Mouse (Mus musculus): Measurements from ENCODE around the gene Coro2b. TPM values are rescaled to one million over a fixed set of nuclear protein-coding genes. Genes with fewer than 3 reads are reported as not detected.
A peak's percentile ranks its signal among the peaks of the same experiment; 100 is the strongest.

Gene Coro2b
- polyA plus RNA-seq, 1 experiment from 2014 or later = 9.0 TPM

GRCm38 (mm10) chr9:62484107-62484506 is 52.7 kb downstream of the Coro2b start:
- ATAC-seq (replicated peaks; ENCODE audit: low FRiP score, low TSS enrichment, low read depth) (no peak), DNase-seq (ENCODE audit: low spot score) (no peak)
- WGBS = 43% methylated on average over 4 of the region's 4 CpGs
- no peak overlapping the region for H3K9ac ChIP-seq (ENCODE audit: low read length)
- H3K4me2 ChIP-seq (ENCODE audit: low read length) = no peak overlapping the region
- no peak overlapping the region for H3K27ac ChIP-seq (ENCODE audit: low read depth)
- H3K27me3 ChIP-seq (replicated peaks; ENCODE audit: control insufficient read depth, insufficient read depth, low read length) = no peaks in the 10 kb centered on the region
- no peak overlapping the region for H3K4me3 ChIP-seq (ENCODE audit: low read depth, low read length)
- no peaks in the 10 kb centered on the region for H3K4me1 ChIP-seq (replicated peaks; ENCODE audit: control insufficient read depth, insufficient read depth, low read length)
- no peaks in the 10 kb centered on the region for H3K9me3 ChIP-seq (ENCODE audit: control insufficient read depth, low read length)
- H3K36me3 ChIP-seq (ENCODE audit: control insufficient read depth, insufficient read depth, low read length) = no peaks in the 10 kb centered on the region; the same call in 1 of the 2 replicates

- no peak overlapping the region for H3K4me2 ChIP-seq (ENCODE audit: low read length)
- no peaks in the 10 kb centered on the region for H3K27me3 ChIP-seq (replicated peaks; ENCODE audit: control insufficient read depth, insufficient read depth, low read length)
- no peaks in the 10 kb centered on the region for H3K9me3 ChIP-seq (ENCODE audit: control insufficient read depth, low read length)
- DNase-seq (ENCODE audit: low spot score) (no peak), ATAC-seq (replicated peaks; ENCODE audit: low FRiP score, low TSS enrichment, low read depth) (no peak)
- WGBS = 97% methylated on average over 3 of the region's 3 CpGs
- no peak overlapping the region for H3K9ac ChIP-seq (ENCODE audit: low read length)
- no peaks in the 10 kb centered on the region; the same call in 1 of the 2 replicates for H3K36me3 ChIP-seq (ENCODE audit: control insufficient read depth, insufficient read depth, low read length)
- H3K4me3 ChIP-seq (ENCODE audit: low read depth, low read length) = no peak overlapping the region
- H3K4me1 ChIP-seq (replicated peaks; ENCODE audit: control insufficient read depth, insufficient read depth, low read length) = no peaks in the 10 kb centered on the region
- H3K27ac ChIP-seq (ENCODE audit: low read depth) = no peak overlapping the region
These were observed 54.1 kb downstream of the Coro2b start for GRCm38 (mm10) chr9:62482788-62483187.

GRCm38 (mm10) chr9:62480898-62481642 is 55.8 kb downstream of the Coro2b start:
- Histone ChIP-seq H3K27me3 (replicated peaks; ENCODE audit: control insufficient read depth, insufficient read depth, low read length) (no peaks in the 10 kb centered on the region), H3K9ac (ENCODE audit: low read length) (no peak overlapping the region), H3K9me3 (ENCODE audit: control insufficient read depth, low read length) (no peaks in the 10 kb centered on the region), H3K36me3 (ENCODE audit: control insufficient read depth, insufficient read depth, low read length) (no peaks in the 10 kb centered on the region), H3K27ac (ENCODE audit: low read depth) (no peak overlapping the region), H3K4me3 (ENCODE audit: low read depth, low read length) (no peak overlapping the region), H3K4me2 (ENCODE audit: low read length) (no peak overlapping the region), H3K4me1 (replicated peaks; ENCODE audit: control insufficient read depth, insufficient read depth, low read length) (peaks cover 9% of the 10 kb centered on the region)
- no peak for ATAC-seq (replicated peaks; ENCODE audit: low FRiP score, low TSS enrichment, low read depth)
- no peak for DNase-seq (ENCODE audit: low spot score)
- WGBS = 57% methylated on average over 6 of the region's 6 CpGs

GRCm38 (mm10) chr9:62480149-62480548 is 56.7 kb downstream of the Coro2b start:
- H3K4me3 ChIP-seq (ENCODE audit: low read depth, low read length) = no peak overlapping the region
- H3K4me2 ChIP-seq (ENCODE audit: low read length) = no peak overlapping the region
- H3K9me3 ChIP-seq (ENCODE audit: control insufficient read depth, low read length) = no peaks in the 10 kb centered on the region
- DNase-seq (ENCODE audit: low spot score) = no peak
- no peaks in the 10 kb centered on the region for H3K27me3 ChIP-seq (replicated peaks; ENCODE audit: control insufficient read depth, insufficient read depth, low read length)
- ATAC-seq (replicated peaks; ENCODE audit: low FRiP score, low TSS enrichment, low read depth) = no peak
- H3K4me1 ChIP-seq (replicated peaks; ENCODE audit: control insufficient read depth, insufficient read depth, low read length) = peaks cover 9% of the 10 kb centered on the region
- no peak overlapping the region for H3K9ac ChIP-seq (ENCODE audit: low read length)
- H3K27ac ChIP-seq (ENCODE audit: low read depth) = no peak overlapping the region
- 85% methylated on average over 9 of the region's 9 CpGs for WGBS
- H3K36me3 ChIP-seq (ENCODE audit: control insufficient read depth, insufficient read depth, low read length) = no peaks in the 10 kb centered on the region

- H3K4me1 ChIP-seq (replicated peaks; ENCODE audit: control insufficient read depth, insufficient read depth, low read length) = peaks cover 15% of the 10 kb centered on the region
- no peak overlapping the region for H3K4me2 ChIP-seq (ENCODE audit: low read length)
- DNase-seq (ENCODE audit: low spot score) = peak; percentile 80
- no peak overlapping the region for H3K9ac ChIP-seq (ENCODE audit: low read length)
- ATAC-seq (replicated peaks; ENCODE audit: low FRiP score, low TSS enrichment, low read depth) = peak; percentile 81
- peak overlapping the region; percentile 59 for H3K27ac ChIP-seq (ENCODE audit: low read depth)
- H3K36me3 ChIP-seq (ENCODE audit: control insufficient read depth, insufficient read depth, low read length) = no peaks in the 10 kb centered on the region
- no peaks in the 10 kb centered on the region for H3K9me3 ChIP-seq (ENCODE audit: control insufficient read depth, low read length)
- WGBS = 35% methylated on average over 11 of the region's 11 CpGs
- no peak overlapping the region for H3K4me3 ChIP-seq (ENCODE audit: low read depth, low read length)
- H3K27me3 ChIP-seq (replicated peaks; ENCODE audit: control insufficient read depth, insufficient read depth, low read length) = no peaks in the 10 kb centered on the region
These were observed 59.9 kb downstream of the Coro2b start for GRCm38 (mm10) chr9:62476782-62477487.

GRCm38 (mm10) chr9:62474206-62474605 is 62.6 kb downstream of the Coro2b start:
- H3K9me3 ChIP-seq (ENCODE audit: control insufficient read depth, low read length) = no peaks in the 10 kb centered on the region
- no peaks in the 10 kb centered on the region for H3K36me3 ChIP-seq (ENCODE audit: control insufficient read depth, insufficient read depth, low read length)
- ATAC-seq (replicated peaks; ENCODE audit: low FRiP score, low TSS enrichment, low read depth) (no peak), DNase-seq (ENCODE audit: low spot score) (no peak)
- peaks cover 15% of the 10 kb centered on the region for H3K4me1 ChIP-seq (replicated peaks; ENCODE audit: control insufficient read depth, insufficient read depth, low read length)
- 74% methylated on average over 2 of the region's 2 CpGs for WGBS
- H3K27ac ChIP-seq (ENCODE audit: low read depth) = no peak overlapping the region
- H3K4me3 ChIP-seq (ENCODE audit: low read depth, low read length) = no peak overlapping the region
- no peak overlapping the region for H3K4me2 ChIP-seq (ENCODE audit: low read length)
- no peak overlapping the region for H3K9ac ChIP-seq (ENCODE audit: low read length)
- no peaks in the 10 kb centered on the region for H3K27me3 ChIP-seq (replicated peaks; ENCODE audit: control insufficient read depth, insufficient read depth, low read length)

- H3K4me2 ChIP-seq (ENCODE audit: low read length) = no peak overlapping the region
- 85% methylated on average over 14 of the region's 14 CpGs for WGBS
These were observed 65.2 kb downstream of the Coro2b start for GRCm38 (mm10) chr9:62471541-62472189.

GRCm38 (mm10) chr9:62471041-62471440 is 65.8 kb downstream of the Coro2b start:
- 88% methylated on average over 14 of the region's 14 CpGs for WGBS

More at GRCm38 (mm10) chr9:62471541-62472189, 65.2 kb downstream of the Coro2b start:
- Histone ChIP-seq H3K27me3 (replicated peaks; ENCODE audit: control insufficient read depth, insufficient read depth, low read length) (no peaks in the 10 kb centered on the region), H3K9me3 (ENCODE audit: control insufficient read depth, low read length) (no peaks in the 10 kb centered on the region), H3K27ac (ENCODE audit: low read depth) (no peak overlapping the region), H3K9ac (ENCODE audit: low read length) (no peak overlapping the region), H3K4me1 (replicated peaks; ENCODE audit: control insufficient read depth, insufficient read depth, low read length) (peaks cover 6% of the 10 kb centered on the region; the same call in 1 of the 2 replicates), H3K4me3 (ENCODE audit: low read depth, low read length) (no peak overlapping the region), H3K36me3 (ENCODE audit: control insufficient read depth, insufficient read depth, low read length) (no peaks in the 10 kb centered on the region)
- DNase-seq (ENCODE audit: low spot score) = no peak
- ATAC-seq (replicated peaks; ENCODE audit: low FRiP score, low TSS enrichment, low read depth) = no peak

More at GRCm38 (mm10) chr9:62471041-62471440, 65.8 kb downstream of the Coro2b start:
- Histone ChIP-seq H3K4me2 (ENCODE audit: low read length) (no peak overlapping the region), H3K27ac (ENCODE audit: low read depth) (no peak overlapping the region), H3K9me3 (ENCODE audit: control insufficient read depth, low read length) (no peaks in the 10 kb centered on the region), H3K4me1 (replicated peaks; ENCODE audit: control insufficient read depth, insufficient read depth, low read length) (peaks cover 6% of the 10 kb centered on the region; the same call in 1 of the 2 replicates), H3K4me3 (ENCODE audit: low read depth, low read length) (no peak overlapping the region), H3K36me3 (ENCODE audit: control insufficient read depth, insufficient read depth, low read length) (no peaks in the 10 kb centered on the region), H3K27me3 (replicated peaks; ENCODE audit: control insufficient read depth, insufficient read depth, low read length) (no peaks in the 10 kb centered on the region), H3K9ac (ENCODE audit: low read length) (no peak overlapping the region)
- no peak for DNase-seq (ENCODE audit: low spot score)
- ATAC-seq (replicated peaks; ENCODE audit: low FRiP score, low TSS enrichment, low read depth) = no peak

All from intestine, embryonic 14.5 days (tissue).